Mouse (Mus musculus): Measurements from ENCODE around the gene Gm20388. TPM values are rescaled to one million over a fixed set of nuclear protein-coding genes. Genes with fewer than 3 reads are reported as not detected.

Gm20388 gene
- total RNA-seq, 2 experiments from 2014 or later, result 6.8 to 7.8 TPM

DNA sequence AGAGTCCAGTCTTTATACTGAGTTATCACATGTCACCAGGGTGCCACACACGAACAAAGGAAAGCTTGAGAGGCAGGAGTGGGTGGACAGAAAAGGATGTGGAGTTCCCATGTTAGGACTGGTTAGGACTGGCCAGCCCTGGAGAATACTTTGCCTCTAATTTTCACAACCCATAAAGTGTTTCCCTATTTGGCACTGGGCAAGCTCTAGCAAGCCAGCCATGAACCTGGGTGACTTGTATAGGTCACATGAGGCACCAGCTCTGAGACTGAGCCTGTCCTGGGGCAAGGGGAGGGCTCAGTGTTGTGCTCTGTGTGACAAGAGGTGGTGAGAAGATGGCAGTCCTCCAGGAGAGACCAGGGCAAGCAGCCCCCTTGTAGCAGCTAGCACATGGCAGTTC lies 4437.4 kb downstream of the Gm20388 start:
- intact Hi-C loops (cut with DNase I), result loop anchor here (2.0 kb wide), 1 partner anchor 117 kb away; the partner anchor contains the start of gene Galnt2
- DNase-seq, result no peak

DNA sequence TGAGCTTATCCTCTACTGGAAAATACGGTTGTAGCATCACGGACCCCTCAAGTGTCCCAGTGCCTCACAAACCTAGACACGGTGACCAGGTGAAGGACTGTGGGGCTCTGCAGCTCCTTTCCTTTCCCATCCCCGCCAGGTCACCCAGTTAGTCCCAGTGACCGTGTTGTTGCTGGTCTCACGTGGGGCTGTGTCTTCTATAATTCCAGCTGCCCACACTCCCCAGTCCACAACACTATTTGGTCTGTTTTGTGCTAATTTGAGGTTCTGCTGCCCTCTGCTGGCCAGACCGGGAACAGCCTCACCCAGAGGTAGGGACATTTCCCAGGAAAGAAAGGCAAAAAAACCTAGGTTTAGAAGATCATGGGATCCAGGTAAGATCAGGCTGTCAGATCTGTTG lies 4439.0 kb downstream of the Gm20388 start:
- intact Hi-C loops (cut with DNase I), result loop anchor here (2.0 kb wide), 1 partner anchor 119 kb away; the partner anchor contains the start of gene Galnt2
- peak; percentile 75 to 83 for DNase-seq

DNA sequence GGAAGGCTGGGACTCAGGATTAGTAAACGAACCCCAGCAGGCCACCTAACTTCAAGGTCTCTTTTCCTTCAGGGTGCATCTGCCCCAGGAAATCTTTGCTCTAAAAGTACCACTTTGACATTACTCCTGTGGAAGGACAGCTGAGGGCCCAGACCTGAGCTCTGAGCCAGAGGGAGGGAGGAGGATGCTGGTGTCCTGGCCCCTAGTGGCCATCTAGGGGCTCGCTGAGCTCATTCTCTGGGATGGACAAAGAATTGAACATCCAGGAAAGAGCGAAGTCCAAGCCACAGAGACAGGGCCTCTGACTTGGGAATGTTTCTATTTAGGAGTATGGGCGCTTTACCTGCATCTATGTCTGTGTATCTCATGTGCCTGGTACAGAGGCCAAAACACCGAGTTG lies 4441.0 kb downstream of the Gm20388 start:
- intact Hi-C loops (cut with DNase I), result no loop called here
- no peak for DNase-seq

DNA sequence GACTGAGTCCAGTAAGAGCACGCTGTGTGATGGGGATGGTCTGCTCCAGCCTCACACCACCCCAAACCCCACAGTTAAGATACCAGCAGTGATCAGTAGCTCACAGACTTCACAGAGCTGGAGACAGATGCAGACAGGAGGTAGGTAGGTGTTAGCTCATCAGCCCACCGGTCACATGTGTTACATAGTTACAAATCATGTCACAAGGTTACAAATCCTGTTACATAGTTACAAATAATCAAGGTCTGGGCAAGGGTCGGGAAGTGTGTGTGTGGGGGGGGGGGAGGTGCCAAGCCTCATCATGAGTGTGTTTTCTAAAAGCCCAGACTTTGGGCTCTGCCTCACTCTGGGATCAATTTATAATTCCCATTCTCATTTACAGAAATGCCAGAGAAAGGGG lies 4450.3 kb downstream of the Gm20388 start:
- DNase-seq, result no peak
- intact Hi-C loops (cut with DNase I), result no loop called here

DNA sequence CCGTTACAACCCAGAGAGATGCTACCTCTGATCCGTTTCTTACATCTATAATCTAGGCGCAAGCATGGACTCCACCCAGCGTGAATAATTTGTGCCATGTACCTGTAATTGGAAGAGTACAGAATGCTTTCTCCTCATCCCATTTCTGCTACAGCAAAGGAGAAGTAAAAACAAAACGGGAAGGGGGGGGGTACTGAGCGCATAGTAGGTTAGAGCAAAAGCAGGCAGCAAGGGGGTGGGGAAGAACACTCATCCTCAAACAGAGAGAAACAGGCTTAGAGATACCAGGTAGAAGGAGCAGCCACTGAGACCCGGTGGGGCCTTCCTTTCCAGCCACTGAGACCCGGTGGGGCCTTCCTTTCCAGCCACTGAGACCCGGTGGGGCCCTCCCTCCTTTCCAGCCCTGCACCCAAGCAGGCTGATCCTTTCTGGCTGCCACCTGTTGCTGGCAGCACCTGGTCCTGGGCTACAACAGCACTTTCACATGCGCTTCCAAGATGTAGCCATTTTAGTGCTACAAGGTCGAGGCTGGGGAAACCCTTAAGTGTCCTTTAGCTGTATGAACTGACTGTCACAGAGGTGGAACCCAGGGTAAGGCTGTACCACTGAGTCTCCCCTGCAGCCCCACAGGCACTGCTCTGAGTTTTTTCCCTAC lies 4451.3 kb downstream of the Gm20388 start:
- intact Hi-C loops (cut with DNase I), result no loop called here

DNA sequence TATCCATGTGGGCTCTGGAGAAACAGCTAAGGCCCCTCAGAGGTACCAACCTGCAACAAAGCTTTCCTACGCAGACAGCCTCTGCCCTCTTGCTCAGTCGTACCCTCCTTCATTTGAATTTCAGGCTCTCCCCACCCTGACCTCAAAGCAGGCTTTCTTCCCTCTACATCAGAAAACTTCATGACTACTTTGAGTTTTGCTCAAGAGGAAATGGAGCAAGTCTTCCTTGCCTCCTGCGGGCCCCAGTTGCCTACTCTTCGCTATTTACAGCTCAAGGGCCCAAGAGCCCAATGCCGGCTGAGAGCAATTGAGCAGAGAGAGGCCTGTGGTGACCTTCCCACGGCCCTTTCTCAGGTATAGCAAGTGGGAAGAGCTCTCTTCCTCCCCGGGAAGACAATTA lies 4451.9 kb downstream of the Gm20388 start:
- DNase-seq, result no peak
- intact Hi-C loops (cut with DNase I), result no loop called here

More for the DNA sequence above, 4451.3 kb downstream of the Gm20388 start:
- no peak for DNase-seq

DNA sequence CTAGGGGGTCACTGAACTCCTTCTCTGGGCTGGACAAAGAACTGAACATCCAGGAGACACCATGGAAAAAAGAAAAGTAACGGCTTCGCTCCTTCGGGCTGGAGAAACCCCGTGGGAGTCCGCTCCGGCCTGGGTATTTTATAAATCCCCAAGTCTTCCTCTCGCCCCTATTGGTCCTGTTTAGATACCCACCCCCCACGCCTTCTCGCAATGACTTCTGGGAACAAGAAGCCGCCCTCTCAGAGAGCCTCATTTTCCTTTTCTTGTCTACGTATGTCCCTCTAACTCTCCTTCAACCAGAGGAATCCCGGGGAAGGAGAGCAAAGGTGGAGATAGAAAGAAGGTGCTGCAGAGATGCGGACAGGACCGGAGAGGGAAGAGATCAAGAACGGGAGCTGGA lies 4452.7 kb downstream of the Gm20388 start:
- DNase-seq, result no peak
- intact Hi-C loops (cut with DNase I), result no loop called here

DNA sequence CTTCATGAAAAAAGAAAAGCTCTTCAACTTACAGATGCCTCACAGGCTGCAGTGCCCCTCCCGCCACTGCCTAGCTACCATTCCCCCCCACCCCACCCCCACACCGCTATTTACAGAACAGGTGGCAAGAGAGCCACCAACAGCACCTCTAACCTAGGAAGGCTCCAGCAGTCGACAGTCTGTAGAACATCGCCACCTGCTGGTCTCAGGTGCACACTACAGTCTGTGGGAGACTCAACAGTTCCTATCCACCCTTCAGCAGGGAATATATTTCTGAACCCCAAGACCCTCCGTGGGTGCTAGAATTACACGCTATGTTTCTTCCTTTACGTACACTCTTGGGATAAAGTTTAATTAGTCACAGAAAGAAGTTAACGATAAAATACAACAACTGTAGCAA lies 4457.6 kb downstream of the Gm20388 start:
- DNase-seq, result peak; percentile 45 to 57
- intact Hi-C loops (cut with DNase I), result no loop called here

DNA sequence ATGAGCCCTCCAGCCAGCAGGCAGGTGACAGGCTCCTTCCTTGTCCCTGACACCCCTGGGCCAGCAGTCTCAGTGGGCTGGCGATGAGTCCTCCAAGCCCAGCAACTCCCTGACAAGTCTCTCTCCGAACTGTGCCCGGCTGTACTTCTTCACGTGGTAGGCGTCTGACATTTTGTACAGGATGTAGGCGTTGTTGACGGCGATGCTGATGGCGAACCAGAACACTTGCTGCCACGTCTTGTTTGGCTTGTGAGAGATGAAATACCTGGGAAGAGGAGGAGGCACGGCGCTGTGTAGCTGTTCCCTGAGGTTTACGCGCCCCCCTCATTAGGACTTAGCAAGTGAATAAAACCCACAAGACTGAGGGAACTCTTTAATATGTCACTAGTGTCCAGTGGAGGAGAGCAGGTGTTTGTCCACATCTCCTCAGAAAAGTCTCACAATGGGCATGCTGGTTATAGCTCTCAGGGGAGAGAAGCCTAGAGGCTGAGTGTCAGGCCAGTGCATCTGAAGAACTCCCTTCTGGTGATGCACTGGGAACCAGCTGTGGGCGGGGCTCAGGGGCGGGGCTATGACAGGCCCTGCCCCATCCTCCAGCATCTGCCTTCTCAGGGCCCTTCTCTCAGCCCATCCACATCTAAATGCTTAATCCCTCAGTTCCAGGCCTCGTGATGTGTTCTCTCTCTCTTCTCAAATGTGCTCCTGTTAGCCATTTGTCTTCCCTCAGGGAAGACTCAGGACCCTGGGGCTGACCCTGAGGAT lies 4460.0 kb downstream of the Gm20388 start:
- intact Hi-C loops (cut with DNase I), result no loop called here

DNA sequence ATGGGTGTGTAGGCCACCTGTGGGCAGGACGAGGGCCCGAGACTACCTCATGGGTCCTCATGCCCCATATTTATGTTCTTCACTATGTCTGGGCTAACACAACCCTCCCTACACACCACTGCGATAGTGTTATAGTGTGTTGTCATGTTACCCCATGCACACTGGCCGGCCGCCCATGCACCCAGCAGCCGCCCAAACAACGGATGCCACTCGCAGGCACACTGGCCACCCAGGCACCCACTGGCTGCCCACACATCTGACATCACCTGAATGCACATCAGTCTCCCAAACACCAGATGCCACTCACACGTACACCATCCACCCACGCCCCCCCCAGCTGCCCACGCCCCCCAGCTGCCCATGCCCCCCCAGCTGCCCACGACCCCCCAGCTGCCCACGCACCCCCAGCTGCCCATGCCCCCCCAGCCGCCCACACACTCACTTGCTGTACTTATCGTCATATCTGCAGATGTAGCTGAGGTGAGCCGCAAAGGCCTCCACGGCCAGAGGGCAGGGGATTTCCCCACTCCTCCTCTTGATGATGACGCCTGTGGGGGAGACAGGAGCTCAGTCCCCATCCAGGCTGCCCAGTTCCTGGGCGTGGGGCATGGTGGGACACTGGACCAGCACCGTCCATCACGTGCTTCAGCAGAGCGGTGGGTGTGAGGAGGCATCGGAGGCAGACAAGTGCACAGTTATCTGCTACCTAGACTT lies 4460.9 kb downstream of the Gm20388 start:
- no peak for DNase-seq
- intact Hi-C loops (cut with DNase I), result no loop called here

More for the DNA sequence above, 4460.0 kb downstream of the Gm20388 start:
- DNase-seq, result no peak

DNA sequence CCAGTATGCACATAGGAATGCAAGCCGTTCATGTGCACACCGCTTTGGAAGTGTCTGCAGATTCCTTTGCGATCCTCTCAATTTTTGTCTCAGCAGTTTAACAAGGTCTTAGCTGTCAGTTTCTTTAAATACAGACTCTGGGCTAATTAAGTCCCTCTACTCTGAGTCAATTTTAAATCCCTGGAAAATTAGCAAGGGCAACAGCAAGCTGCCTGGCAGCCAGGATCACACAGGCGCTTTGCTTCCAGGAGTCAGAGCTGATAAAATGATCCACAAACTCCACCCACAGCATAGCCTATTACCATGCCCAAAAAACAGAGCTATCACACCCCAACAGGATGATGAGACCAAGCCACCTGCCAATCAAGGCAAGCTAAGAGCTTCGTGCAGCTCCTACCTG lies 4463.1 kb downstream of the Gm20388 start:
- intact Hi-C loops (cut with DNase I), result no loop called here
- DNase-seq, result no peak

DNA sequence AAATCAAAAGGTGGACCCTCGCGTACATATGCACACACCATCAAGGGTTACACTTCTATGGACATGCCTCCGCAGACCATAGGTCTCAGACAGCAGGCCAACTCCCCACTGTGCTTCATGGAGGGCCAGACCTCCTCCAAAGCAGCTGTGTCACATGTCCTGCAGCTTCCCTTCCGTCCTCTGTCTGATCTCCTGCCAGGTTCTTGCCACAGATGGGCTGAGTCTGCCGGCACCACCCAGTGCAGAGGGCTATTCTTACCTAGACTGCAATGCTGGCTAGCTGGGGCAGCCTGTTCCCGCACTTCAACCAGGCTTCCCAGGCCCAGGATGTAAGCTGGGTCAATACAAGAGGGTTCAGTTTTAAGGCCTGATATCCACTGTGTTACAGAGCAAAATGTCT lies 4464.5 kb downstream of the Gm20388 start:
- no peak for DNase-seq
- intact Hi-C loops (cut with DNase I), result no loop called here

DNA sequence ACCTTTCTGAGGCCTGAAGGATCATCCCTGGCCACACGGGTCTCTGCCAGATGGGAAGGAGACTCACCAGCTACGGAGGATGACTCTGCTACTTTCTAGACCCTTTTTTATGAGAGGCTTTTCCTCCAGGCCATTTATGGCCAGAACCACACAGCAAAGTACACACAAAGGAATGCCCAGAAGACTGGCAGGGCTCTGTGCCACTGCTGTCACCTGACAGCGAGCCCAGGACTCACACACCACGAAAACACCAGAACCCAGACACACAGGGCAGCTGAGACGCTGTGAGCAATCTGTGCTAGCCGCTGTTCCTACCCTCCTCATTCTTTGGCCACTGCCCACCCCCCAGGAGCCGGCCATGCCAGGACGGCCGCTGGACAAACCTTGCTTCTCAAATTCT lies 4465.1 kb downstream of the Gm20388 start:
- no peak for DNase-seq

DNA sequence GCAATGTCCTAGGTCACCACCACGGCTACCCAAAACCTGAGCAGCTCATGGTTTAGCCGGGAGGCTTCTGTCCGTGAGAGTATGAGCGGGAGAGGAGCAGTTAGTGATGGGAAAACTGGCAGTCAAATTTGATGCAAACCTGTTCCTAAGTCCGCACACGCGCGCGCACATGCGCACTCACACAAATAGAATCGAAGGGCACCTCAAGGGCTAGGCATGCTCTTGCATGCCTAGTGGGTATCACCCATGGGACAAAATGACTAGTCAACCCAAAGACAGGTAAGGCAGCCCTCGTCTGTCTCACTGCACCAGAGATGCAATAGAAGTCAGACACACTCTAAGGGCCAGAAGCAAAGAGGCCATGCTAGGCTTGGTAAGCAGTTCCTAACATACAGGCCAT lies 4465.8 kb downstream of the Gm20388 start:
- intact Hi-C loops (cut with DNase I), result no loop called here
- DNase-seq, result no peak

More for the DNA sequence above, 4465.1 kb downstream of the Gm20388 start:
- intact Hi-C loops (cut with DNase I), result no loop called here

DNA sequence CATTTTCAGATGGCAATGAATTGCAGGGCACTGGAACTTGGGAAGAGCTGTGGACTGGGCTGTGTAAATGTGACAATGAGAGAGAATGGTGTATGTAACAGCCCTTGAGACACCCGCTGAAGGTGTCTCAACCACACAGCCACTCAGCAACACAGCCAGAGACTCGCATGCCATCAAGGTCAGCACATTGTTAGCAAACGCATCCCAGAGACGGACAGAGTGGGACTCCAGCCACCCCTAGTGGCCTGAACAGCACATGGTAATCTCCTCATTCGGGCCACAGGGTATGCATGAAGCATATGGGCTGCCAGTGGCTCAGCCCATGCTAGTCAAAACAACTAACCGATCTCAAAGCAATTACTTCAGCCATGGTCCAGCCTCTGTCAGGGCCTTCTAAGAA lies 4468.6 kb downstream of the Gm20388 start:
- intact Hi-C loops (cut with DNase I), result no loop called here
- DNase-seq, result no peak

DNA sequence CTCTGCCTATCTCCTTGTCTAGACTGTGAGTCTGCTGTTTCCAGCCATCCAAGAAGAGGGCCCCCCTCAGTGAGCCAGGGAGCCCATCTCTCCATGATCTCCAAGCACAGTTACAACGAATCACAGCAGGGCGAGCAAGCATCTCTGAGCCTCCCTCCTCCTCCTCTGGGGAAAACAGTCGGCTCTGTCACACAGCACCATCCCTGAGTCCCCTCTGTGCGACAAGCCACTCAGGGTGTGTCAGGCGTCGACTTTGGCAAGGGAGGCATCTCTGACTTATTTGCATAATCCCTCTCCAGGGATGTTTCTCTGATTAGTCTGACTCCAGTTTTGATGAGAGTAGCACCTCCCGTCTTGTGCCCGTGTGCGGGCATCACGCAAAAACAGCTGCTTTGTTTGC lies 4471.6 kb downstream of the Gm20388 start:
- no peak for DNase-seq
- intact Hi-C loops (cut with DNase I), result loop anchor here (10.0 kb wide), 1 partner anchor 293 kb away; no protein-coding TSS in a partner anchor

DNA sequence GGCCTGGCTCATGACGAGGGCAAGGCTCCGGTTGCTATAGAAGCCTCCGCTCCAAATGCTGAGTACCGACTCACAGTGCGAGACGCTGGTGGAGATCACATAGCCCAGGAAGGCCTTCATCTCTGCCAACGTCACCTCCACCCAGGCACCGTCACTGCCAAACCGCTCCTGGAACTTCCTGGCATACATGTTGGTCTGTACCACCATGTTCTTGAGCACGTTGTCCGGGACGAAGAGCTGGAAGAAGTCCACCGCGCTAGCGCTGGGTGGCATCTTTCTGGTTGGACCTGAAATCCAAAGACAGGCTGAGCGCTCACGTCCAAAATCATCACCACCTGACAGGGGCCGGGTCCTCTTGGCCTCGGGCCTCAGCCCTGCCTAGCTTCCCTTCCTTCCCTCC lies 4473.7 kb downstream of the Gm20388 start:
- intact Hi-C loops (cut with DNase I), result loop anchor here (10.0 kb wide), 1 partner anchor 290 kb away; no protein-coding TSS in a partner anchor
- DNase-seq, result no peak

DNA sequence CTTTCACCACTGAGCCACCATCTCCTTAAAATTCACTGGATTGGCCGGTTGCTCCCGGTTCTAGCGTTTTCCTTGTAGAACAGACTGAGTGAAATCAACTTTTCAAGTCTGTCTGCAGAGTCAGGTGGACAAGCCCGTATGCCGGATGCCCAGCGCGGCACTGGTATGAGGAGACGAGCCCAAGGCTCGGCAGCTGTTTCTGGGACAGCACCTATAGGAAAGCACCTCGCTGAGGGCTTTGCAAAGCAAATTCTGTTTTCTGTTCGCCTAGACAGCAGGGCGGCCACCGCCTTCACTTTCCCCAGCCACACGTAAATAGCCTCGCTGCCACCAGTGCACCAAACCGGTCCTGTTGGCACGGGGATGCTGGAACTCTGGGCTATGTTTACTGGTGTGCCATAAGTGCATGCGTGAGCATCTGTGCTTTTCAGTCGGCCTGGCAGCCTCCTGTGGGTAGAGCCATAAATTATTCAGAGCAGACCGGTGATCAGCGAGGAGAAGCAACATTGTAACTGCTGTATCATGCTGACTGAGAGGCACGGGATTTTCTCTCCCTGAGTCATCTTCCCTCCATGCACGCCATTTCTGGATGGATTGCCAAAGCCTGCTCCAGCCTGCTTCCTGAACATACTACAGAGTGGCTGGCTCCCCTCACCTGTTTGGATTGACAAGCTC lies 4475.7 kb downstream of the Gm20388 start:
- intact Hi-C loops (cut with DNase I), result loop anchor here (10.0 kb wide), 1 partner anchor 288 kb away; no protein-coding TSS in a partner anchor
- no peak for DNase-seq

DNA sequence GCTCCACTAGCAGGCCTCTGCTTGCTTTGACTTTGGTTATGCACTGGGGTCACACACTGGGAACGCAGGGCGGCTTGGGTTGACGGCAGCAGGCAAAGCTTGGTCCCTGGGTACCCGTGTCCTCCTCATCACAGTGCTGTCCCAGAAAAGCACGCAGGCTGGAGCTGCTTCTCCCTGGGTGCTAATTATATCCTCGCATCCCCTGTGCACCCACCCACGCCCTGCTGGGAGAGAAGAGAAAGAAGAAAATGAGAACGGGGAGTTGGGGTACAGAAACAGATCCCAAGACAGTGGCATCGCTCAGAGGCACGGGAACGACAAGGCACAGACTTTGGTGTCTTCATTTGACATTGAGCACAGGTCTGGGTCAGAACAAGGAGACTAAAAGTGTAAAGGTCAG lies 4478.9 kb downstream of the Gm20388 start:
- intact Hi-C loops (cut with DNase I), result loop anchor here (10.0 kb wide), 1 partner anchor 285 kb away; no protein-coding TSS in a partner anchor
- DNase-seq, result no peak

DNA sequence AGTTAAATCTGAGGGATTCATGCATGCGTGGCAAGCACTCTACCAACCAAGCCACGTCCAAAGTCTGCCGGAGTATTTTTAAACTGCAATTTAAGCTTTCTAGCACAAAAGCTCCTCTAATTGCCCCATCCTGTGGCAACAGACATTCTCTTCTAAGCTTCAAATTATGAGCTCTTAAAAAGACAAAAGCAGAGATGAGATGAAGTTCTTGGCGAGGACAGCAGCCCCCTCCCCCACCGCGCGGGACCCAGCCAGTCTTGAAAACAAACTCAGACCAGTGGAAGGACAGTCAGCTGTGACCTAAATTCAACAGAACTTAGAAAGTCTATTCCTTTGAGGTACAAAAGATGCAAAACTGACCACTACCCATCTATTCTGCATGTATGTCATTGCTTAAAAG lies 4480.6 kb downstream of the Gm20388 start:
- DNase-seq, result no peak
- intact Hi-C loops (cut with DNase I), result no loop called here
